Mouse (Mus musculus): ENCODE results near the gene Vmn2r21. TPM values are rescaled to one million over a fixed set of nuclear protein-coding genes. Genes with fewer than 3 reads are reported as not detected.

The Vmn2r21 gene
- polyA plus RNA-seq, 2 experiments = not detected

Other genes with a start within 250 kb of the Vmn2r21 start
- gene Clec4e, start 243.5 kb downstream of the Vmn2r21 start, polyA plus RNA-seq (2012; rRNA removed) = 0.03 and 0.05 TPM in 2 replicates
- gene Clec4e, start 243.5 kb downstream of the Vmn2r21 start, polyA plus RNA-seq (2014; fragmentation: Nextera tagmentation; extraction: Ambion mirVana) = not detected in 2 replicates
- not detected in 2 replicates for gene Vmn2r19, start 225.1 kb downstream of the Vmn2r21 start, polyA plus RNA-seq (2012; rRNA removed)
- gene Vmn2r19, start 225.1 kb downstream of the Vmn2r21 start, polyA plus RNA-seq (2014; fragmentation: Nextera tagmentation; extraction: Ambion mirVana) = not detected in 2 replicates
- not detected in 2 replicates for gene Vmn2r20, start 115.3 kb downstream of the Vmn2r21 start, polyA plus RNA-seq (2012; rRNA removed)
- gene Vmn2r20, start 115.3 kb downstream of the Vmn2r21 start, polyA plus RNA-seq (2014; fragmentation: Nextera tagmentation; extraction: Ambion mirVana) = not detected in 2 replicates
- not detected in 2 replicates for gene Vmn2r22, start 117.3 kb upstream of the Vmn2r21 start, polyA plus RNA-seq (2012; rRNA removed)
- gene Vmn2r22, start 117.3 kb upstream of the Vmn2r21 start, polyA plus RNA-seq (2014; fragmentation: Nextera tagmentation; extraction: Ambion mirVana) = not detected in 2 replicates
- not detected in 2 replicates for gene Vmn2r23, start 169.3 kb upstream of the Vmn2r21 start, polyA plus RNA-seq (2012; rRNA removed)
- not detected in 2 replicates for gene Vmn2r23, start 169.3 kb upstream of the Vmn2r21 start, polyA plus RNA-seq (2014; fragmentation: Nextera tagmentation; extraction: Ambion mirVana)
- not detected in 2 replicates for gene Vmn2r24, start 245.5 kb upstream of the Vmn2r21 start, polyA plus RNA-seq (2012; rRNA removed)
- gene Vmn2r24, start 245.5 kb upstream of the Vmn2r21 start, polyA plus RNA-seq (2014; fragmentation: Nextera tagmentation; extraction: Ambion mirVana) = not detected in 2 replicates